Mouse (Mus musculus): ENCODE data around the gene Nnmt. TPM values are rescaled to one million over a fixed set of nuclear protein-coding genes. Genes with fewer than 3 reads are reported as not detected.

The Nnmt gene
- not detected for total RNA-seq (2023)

GRCm38 (mm10) chr9:48604939-48605598 lies at the start of gene Nnmt:
Nnmt (minus strand) TSS chr9:48605153.

Other genes with a start within 250 kb of the Nnmt start
- gene Rexo2, start 124.5 kb downstream of the Nnmt start, total RNA-seq (2023), result 10 to 100 TPM; 46.7 to 56.2 TPM
- gene Rbm7, start 109.9 kb downstream of the Nnmt start, total RNA-seq (2023), result 10 to 100 TPM; 98.2 to 100.0 TPM
- 10 to 100 TPM; 15.6 to 15.7 TPM for gene Gm5617, start 109.7 kb downstream of the Nnmt start, total RNA-seq (2023)
- gene Zbtb16, start 231.1 kb upstream of the Nnmt start, total RNA-seq (2023), result under 1 TPM; 0.23 to 0.30 TPM